Mouse (Mus musculus) lung, adult 2 months (tissue): ENCODE measurements around the gene 9130023H24Rik.

Experiments
- CTCF ChIP-seq: fragments of 200-500 bp; IDR thresholded peaks from 2 replicates; pipeline ENCODE4 v1.5.1; 2011; ENCODE audit warnings: mild to moderate bottlenecking, low read length, control low read depth; ENCODE audit not compliant: insufficient read depth
- POLR2A ChIP-seq: fragments of 200-500 bp; IDR thresholded peaks from 2 replicates; pipeline ENCODE4 v1.6.1; 2011; ENCODE audit warnings: low read depth, mild to moderate bottlenecking, control low read depth, low read length, borderline replicate concordance; ENCODE audit errors: extremely low read depth

GRCm38 (mm10) chr7:128236426-128236825 lies 1.4 kb downstream of the 9130023H24Rik start:
- no peak for TF ChIP-seq POLR2A
- TF ChIP-seq CTCF = no peak
